Mouse (Mus musculus) stomach, embryonic 14.5 days (tissue): ENCODE data around the gene E4f1. TPM values are rescaled to one million over a fixed set of nuclear protein-coding genes. Genes with fewer than 3 reads are reported as not detected.
A peak's percentile ranks its signal among the peaks of the same experiment; 100 is the strongest.

Experiments
- ATAC-seq: fragments of 200-750 bp; cut with Nextera tagmentation; 2 replicates; pipeline ENCODE4 v1.8.0; 2017; ENCODE audit warnings: low read depth, moderate TSS enrichment; ENCODE audit not compliant: insufficient number of reproducible peaks, insufficient read depth, low FRiP score
- H3K27ac ChIP-seq: fragments of 300-500 bp; sonication (generic); 2 replicates; pipeline ENCODE4 v1.5.1; 2014; ENCODE audit warnings: mild to moderate bottlenecking, low read length, moderate library complexity, mixed read lengths
- H3K27me3 ChIP-seq: fragments of 300-500 bp; sonication (generic); 2 replicates; pipeline ENCODE4 v1.6.1; 2014; ENCODE audit warnings: low read length, control low read depth, mixed read lengths; ENCODE audit not compliant: control insufficient read depth, insufficient read depth
- H3K36me3 ChIP-seq: fragments of 300-500 bp; sonication (generic); 2 replicates; pipeline ENCODE4 v1.6.1; 2014; ENCODE audit warnings: mild to moderate bottlenecking, control low read depth, low read length, moderate library complexity, mixed read lengths; ENCODE audit not compliant: control insufficient read depth, insufficient read depth
- H3K4me1 ChIP-seq: fragments of 300-500 bp; sonication (generic); 2 replicates; pipeline ENCODE4 v1.6.1; 2014; ENCODE audit warnings: low read length, control low read depth, mixed read lengths; ENCODE audit not compliant: control insufficient read depth, insufficient read depth
- H3K4me2 ChIP-seq: fragments of 300-500 bp; sonication (generic); replicated peaks from 2 replicates; pipeline ENCODE4 v1.6.1; 2014; ENCODE audit warnings: low read depth, low read length, control low read depth
- H3K4me3 ChIP-seq: fragments of 300-500 bp; sonication (generic); 2 replicates; pipeline ENCODE4 v1.5.1; 2014; ENCODE audit warnings: low read depth, low read length, control low read depth
- H3K9ac ChIP-seq: fragments of 300-500 bp; sonication (generic); replicated peaks from 2 replicates; pipeline ENCODE4 v1.6.1; 2014; ENCODE audit warnings: low read depth, mild to moderate bottlenecking, control low read depth, low read length, moderate library complexity, mixed read lengths
- H3K9me3 ChIP-seq: fragments of 300-500 bp; sonication (generic); 2 replicates; pipeline ENCODE4 v1.6.1; 2016; ENCODE audit warnings: low read depth, low read length, control low read depth; ENCODE audit not compliant: control insufficient read depth
- WGBS: fragments of 180-500 bp; shearing (Covaris S2); extraction: QIAGEN DNeasy Blood & Tissue Kit; methylation state at CpG from one replicate; pipeline ENCODE4 v1.1.7; 2014; 5-methylcytosine and 5-hydroxymethylcytosine counted together
- polyA plus RNA-seq: library from polyadenylated mRNA; unstranded; fragments of >200 nt; fragmentation: Nextera tagmentation; extraction: Ambion mirVana; gene quantifications from 2 replicates; pipeline ENCODE4 v1.2.1, GENCODE M21; 2014

Gene E4f1
- polyA plus RNA-seq, 1 experiment from 2014 or later: 28.5 TPM

DNA sequence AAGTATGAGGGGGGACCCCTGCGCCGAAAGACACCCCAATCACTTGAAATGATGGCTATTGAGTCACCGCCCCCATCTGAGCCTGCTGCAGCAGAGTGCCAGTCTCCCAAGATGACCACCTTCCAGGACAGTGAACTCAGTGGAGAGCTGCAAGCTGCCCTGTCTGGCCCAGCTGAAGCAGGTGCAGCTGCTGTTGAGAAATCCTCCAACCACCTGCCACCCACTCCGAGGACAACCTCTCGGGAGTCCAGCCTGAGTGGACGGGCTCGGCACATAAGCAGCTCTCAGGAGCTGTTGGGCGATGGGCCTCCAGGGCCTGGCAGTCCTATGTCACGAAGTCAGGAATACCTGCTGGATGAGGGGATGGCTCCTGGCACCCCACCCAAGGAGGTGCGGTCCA is 34.0 kb upstream of the E4f1 start:
- 95% methylated on average over 10 of the region's 10 CpGs for WGBS
- no peak for ATAC-seq
- Histone ChIP-seq H3K36me3 (peaks cover 14% of the 10 kb centered on the region), H3K27me3 (no peaks in the 10 kb centered on the region), H3K4me3 (no peak overlapping the region), H3K4me2 (no peak overlapping the region), H3K27ac (no peak overlapping the region), H3K9ac (no peak overlapping the region), H3K9me3 (no peaks in the 10 kb centered on the region), H3K4me1 (0 out of 2 replicates have a peak, but pooled peaks cover 4% of the 10 kb centered on the region)

DNA sequence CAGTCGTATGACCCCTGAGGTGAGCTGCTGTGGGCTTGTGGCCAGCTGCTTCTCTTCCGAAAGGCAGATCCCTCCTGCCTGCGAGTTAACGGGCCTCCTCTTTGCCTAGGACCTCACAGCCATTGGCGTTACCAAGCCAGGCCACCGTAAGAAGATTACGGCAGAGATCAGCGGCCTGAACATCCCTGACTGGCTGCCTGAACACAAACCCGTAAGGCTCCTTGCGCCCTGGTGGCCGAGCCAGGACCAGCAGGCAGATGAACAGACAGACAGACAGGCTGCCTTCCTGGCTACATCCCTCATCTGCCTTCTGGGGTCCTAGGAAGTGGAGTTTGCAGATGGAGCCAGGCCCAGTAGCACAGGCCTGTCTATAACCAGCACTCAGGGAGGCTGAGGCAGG is 32.1 kb upstream of the E4f1 start:
- Histone ChIP-seq H3K4me2 (no peak overlapping the region), H3K27me3 (no peaks in the 10 kb centered on the region), H3K9me3 (no peaks in the 10 kb centered on the region), H3K36me3 (no peaks in the 10 kb centered on the region; the same call in 1 of the 2 replicates), H3K27ac (no peak overlapping the region), H3K9ac (no peak overlapping the region), H3K4me1 (0 out of 2 replicates have a peak, but pooled peaks cover 3% of the 10 kb centered on the region), H3K4me3 (no peak overlapping the region)
- ATAC-seq: no peak
- 40% methylated on average over 11 of the region's 11 CpGs for WGBS

DNA sequence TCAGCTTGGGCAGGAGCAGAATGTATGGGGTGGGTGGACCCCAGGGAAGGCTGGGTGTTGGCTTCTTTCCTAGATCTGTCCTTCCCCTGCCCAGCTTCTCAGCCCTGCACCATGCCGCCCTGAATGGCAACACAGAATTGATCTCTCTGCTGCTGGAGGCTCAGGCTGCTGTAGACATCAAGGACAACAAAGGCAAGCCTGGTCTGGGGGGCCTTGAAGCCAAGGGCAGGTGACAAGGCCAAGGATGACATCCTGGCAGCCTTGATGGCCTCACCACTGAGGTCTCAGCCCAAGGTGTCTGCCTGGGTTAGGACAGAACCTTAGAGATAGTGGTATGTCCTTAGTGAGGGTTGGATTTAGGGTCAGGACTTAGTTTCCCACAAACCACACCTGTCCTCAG is 25.9 kb upstream of the E4f1 start:
- WGBS: 69% methylated on average over 1 of the region's 1 CpGs
- H3K9ac ChIP-seq: no peak overlapping the region
- no peak for ATAC-seq

DNA sequence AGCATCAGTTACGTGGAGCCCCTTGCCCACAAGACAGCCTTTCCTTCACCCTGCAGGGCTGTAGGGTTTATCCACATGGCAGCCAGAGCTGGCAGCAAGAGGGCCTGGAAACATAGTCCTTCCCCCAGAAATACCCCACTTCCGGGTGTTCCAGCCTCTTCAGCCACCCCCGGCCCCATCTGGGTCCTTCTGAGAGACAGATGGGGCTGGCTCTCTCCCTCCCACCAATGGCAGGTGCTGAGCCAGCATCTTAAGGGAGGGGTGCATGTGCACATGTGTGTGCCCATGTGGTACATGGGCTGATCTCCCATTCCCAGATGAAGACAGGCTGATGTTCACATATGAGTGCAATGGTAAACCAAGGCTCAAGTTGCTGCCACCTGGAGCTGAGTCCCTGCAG is 25.3 kb upstream of the E4f1 start:
- no peak overlapping the region for H3K4me3 ChIP-seq
- H3K4me2 ChIP-seq: no peak overlapping the region
- H3K27ac ChIP-seq: no peak overlapping the region
- no peaks in the 10 kb centered on the region for H3K4me1 ChIP-seq
- H3K9ac ChIP-seq: no peak overlapping the region
- 74% methylated on average over 3 of the region's 3 CpGs for WGBS
- ATAC-seq: no peak
- H3K36me3 ChIP-seq: no peaks in the 10 kb centered on the region
- H3K9me3 ChIP-seq: no peaks in the 10 kb centered on the region
- no peaks in the 10 kb centered on the region for H3K27me3 ChIP-seq

More for the DNA sequence above, 25.9 kb upstream of the E4f1 start:
- Histone ChIP-seq H3K27ac (no peak overlapping the region), H3K27me3 (no peaks in the 10 kb centered on the region), H3K4me3 (no peak overlapping the region), H3K4me1 (no peaks in the 10 kb centered on the region), H3K9me3 (no peaks in the 10 kb centered on the region), H3K36me3 (no peaks in the 10 kb centered on the region), H3K4me2 (no peak overlapping the region)

DNA sequence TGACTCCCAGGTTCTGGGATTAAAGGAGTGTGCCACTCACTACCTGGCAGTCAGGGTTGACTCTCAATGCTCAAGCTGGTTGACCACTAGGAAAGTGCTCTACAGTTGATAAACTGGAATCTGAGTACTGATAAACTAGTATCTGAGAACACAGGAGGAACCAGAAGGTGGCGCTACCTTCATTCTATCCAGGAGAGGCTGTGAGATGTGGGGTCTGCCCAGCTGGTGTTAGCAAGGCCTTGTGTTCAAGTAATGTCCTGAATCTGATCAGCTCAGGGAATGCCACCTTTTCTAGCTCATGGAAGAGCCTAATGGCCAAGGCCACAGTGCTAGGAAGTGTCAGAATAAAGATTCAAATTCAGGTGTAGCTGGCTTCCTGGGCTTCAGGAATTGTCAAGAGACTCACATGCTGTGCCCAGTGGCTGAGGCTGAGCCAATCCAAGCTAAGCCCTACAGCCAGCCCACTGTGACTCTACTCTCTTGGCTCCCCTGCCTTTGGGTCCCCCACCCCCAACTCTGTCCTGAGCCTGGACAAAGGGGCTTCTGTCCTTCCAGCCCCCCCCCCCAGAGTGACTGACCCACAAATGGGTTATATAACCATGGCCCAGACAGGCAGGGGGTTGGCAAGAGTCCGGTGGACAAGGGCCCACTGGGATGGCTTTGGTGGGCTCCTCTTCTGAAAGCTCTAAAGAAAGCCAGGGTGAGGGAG is 24.7 kb upstream of the E4f1 start:
- WGBS: 47% methylated on average over 2 of the region's 2 CpGs
- Histone ChIP-seq H3K4me2 (no peak overlapping the region), H3K27me3 (no peaks in the 10 kb centered on the region), H3K9me3 (no peaks in the 10 kb centered on the region), H3K4me3 (no peak overlapping the region), H3K4me1 (no peaks in the 10 kb centered on the region), H3K9ac (no peak overlapping the region), H3K27ac (no peak overlapping the region), H3K36me3 (no peaks in the 10 kb centered on the region)
- ATAC-seq: 0 out of 2 replicates have a peak, but pooled peaks have one; percentile 5

DNA sequence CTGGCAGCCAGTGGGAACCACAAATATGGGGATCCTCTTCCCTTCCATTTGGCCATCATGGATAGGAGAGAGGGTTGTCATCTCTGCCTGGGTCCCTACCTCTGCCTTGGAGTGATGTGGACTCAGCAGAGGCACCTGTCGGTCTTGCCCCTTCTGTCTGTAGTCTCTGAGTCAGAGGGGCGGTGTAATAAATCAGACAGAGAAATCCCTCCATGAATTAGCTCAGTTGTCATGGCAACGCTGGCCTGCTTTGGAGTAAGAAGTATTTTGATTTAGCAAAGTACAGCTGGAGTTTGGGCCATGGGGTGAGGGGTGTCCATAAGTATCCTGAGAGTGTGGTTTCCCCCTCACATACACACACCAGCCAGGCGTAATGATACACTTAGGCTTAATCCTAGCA is 20.3 kb upstream of the E4f1 start:
- 66% methylated on average over 4 of the region's 4 CpGs for WGBS
- Histone ChIP-seq H3K9me3 (no peaks in the 10 kb centered on the region), H3K4me3 (no peak overlapping the region), H3K4me1 (peaks cover 14% of the 10 kb centered on the region), H3K9ac (no peak overlapping the region), H3K4me2 (no peak overlapping the region), H3K27me3 (no peaks in the 10 kb centered on the region), H3K36me3 (no peaks in the 10 kb centered on the region), H3K27ac (no peak overlapping the region)
- no peak for ATAC-seq

DNA sequence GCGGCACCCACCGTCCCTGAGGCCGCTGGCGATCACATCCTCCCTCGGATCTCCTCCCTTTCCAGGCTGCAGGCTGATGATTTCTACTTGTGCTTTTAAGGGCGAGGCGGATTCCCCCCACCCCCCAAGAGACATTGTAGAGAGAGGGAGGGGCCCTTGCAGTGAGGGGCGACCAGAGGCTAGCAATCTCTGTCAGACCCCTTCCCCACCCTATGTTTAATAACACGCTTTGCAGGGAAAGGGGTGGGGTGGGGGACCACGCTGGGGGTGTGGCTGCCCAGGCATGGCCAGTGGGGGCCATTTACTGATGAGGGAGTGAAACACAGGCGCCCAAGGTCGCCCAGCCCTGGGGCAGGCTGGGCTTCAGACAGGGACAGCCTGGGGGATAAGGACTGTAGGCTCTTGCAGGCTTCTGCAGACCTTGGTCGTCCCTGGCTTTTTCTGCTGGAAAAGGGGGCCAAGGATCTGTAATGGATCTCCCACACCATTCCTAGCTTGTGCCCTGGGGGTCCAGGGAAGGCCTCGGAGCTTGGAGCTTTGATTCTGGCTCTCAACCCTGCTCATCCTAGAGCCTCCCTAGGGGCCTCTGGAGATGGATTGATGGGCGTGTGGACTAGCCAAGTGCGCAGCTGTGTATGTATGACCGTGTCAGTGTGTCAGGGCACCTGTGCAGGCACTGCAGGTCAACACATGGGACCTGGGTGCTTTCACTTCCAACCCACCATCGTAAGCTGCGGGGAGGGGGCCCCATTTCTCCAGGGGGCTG is 19.3 kb upstream of the E4f1 start:
- Histone ChIP-seq H3K9me3 (no peaks in the 10 kb centered on the region), H3K4me3 (peak overlapping the region; percentile 79), H3K4me1 (peaks cover 15% of the 10 kb centered on the region), H3K27ac (no peak overlapping the region), H3K27me3 (no peaks in the 10 kb centered on the region), H3K4me2 (peak overlapping the region; percentile 99), H3K9ac (peak overlapping the region; percentile 51), H3K36me3 (no peaks in the 10 kb centered on the region)
- 17% methylated on average over 19 of the region's 19 CpGs for WGBS
- ATAC-seq: no peak

DNA sequence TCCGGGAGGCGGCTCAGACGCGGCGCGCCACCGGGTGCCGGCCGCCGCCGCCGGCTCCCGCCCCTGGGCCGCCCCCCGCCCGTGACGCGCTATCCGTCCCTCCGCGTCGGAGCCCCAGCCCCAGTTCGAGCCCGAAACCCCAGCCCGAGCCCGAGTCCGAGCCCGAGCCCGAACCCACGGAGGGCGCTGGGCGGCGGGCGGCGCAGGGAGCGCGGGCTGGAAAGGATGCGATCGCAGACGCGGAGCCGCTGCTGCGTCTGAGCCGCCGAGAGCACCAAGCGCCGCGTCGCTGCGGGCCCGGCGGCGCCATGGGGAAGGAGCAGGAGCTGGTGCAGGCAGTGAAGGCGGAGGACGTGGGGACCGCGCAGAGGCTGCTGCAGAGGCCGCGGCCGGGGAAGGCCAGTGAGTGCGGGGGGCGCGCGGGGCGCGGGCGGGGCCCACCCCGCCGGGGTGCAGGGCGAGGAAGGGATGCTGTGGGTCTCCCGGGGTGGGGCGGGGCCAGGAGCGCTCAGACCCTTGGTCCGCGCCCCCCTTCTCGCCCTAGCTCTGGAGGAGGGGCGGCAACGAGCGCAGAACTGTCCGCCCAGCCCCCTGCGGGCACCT is 18.6 kb upstream of the E4f1 start:
- peaks cover 15% of the 10 kb centered on the region for H3K4me1 ChIP-seq
- H3K4me2 ChIP-seq: peak overlapping the region; percentile 99
- H3K4me3 ChIP-seq: peak overlapping the region; percentile 79
- H3K9ac ChIP-seq: peak overlapping the region; percentile 51
- WGBS: under 1% methylated on average over 65 of the region's 81 CpGs
- H3K27me3 ChIP-seq: no peaks in the 10 kb centered on the region
- peak; percentile 70 for ATAC-seq
- 0 out of 2 replicates have a peak overlapping the region, but pooled peaks have one; percentile 33 for H3K27ac ChIP-seq
- H3K36me3 ChIP-seq: no peaks in the 10 kb centered on the region
- H3K9me3 ChIP-seq: no peaks in the 10 kb centered on the region
